Mouse (Mus musculus) monocyte, adult 2 months (primary cell): ENCODE data around the gene Ubxn2a.
"Not testable (repeated sequence)": the region's sequence is repeated elsewhere in the genome, so short reads cannot be mapped to it uniquely, and the experiment has no call there.

Experiments
- DNase-seq, 2 experiments: peaks; one replicate each; pipeline ENCODE4 v3.0.0; 2022; ENCODE audit warnings: low spot score in 2 of 2, low read depth in 1 of 2

Gene Ubxn2a

DNA sequence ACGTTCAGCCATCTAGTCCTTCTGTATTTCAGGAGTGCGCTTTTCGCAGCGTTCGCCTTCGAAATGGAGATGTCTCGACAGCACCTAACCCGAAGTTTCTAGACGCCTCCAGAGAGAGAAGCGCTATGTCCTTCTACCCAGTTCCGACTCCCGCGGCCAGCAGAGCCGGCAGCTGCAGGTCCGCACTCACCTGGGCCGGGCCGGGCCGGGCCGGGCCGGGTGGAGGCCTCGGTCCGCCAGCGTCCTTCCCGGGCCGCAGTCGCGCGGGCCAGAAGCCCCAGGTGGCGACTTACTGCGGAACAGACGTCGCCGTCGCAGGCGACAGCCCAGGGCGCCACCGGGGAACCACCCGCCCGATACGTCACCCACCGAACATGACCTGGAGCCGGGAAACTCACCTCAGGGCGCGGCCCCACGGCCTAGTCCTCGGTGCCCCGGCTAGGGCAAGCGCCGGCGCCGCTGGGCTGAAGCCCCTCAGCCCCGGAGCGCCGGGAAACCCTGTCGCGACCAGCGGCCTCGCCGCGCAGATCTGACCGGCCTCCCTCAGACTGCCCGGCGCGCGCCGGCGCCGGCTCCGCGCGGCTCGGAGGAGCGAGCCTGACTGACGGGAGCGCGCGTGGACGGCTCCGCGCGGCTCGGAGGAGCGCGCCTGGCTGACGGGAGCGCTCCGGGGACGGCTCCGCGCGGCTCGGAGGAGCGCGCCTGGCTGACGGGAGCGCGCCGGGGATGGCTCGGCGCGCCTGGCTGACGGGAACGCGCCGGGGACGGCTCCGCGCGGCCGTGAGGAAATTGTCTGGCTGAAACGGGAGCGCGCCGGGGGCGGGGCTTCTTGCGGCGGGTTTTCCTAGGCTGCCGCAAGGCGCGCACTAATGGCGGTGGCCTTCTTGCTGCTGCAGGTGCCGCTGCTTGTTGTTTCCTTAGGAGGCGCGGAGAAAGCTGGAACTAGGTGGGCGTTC lies at the start of gene Ubxn2a:
Gene Ubxn2a (minus strand): TSS at position 755 of the 956 bp plus-strand sequence.
- peak in 1 of 2 experiments; percentile 82 for DNase-seq

DNA sequence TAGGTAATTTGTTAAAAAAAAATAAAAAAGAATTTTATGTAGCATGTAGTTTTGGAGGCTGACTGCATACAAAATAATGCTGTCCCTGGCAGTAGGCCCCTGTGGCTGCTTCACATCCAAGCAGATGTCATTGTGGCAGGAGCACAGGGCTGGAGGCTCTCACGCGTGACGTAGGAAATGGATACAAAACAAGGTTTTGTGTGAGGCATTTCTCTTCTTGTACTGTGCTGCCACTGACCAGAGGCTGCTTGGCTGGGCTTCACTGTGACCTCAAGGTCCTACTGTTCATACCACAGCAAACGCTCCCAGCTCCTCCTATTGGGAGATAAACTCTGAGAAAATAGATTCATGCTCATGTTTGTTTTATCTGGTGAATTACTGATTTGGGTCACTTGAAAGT lies 45.7 kb upstream of the Ubxn2a start:
- DNase-seq, result no peak

DNA sequence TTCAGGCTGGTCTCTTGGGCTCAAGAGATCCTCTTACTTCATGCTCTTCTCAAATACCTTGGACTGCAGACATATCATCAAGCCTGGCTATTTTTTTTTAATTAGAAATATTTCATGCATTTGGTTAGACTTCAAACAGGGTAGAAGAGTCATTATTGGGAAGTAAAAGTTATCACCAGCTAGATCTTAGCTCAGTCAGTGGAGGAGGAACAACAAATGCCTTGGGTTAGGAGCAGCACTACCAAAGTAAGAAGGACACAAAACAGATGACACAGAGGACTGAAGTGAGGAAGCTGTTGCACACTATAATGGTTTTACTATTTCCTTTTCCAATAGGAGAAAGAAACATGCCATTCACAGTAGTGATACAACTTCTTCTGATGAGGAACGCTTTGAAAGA lies 44.8 kb upstream of the Ubxn2a start:
- DNase-seq, result no peak

DNA sequence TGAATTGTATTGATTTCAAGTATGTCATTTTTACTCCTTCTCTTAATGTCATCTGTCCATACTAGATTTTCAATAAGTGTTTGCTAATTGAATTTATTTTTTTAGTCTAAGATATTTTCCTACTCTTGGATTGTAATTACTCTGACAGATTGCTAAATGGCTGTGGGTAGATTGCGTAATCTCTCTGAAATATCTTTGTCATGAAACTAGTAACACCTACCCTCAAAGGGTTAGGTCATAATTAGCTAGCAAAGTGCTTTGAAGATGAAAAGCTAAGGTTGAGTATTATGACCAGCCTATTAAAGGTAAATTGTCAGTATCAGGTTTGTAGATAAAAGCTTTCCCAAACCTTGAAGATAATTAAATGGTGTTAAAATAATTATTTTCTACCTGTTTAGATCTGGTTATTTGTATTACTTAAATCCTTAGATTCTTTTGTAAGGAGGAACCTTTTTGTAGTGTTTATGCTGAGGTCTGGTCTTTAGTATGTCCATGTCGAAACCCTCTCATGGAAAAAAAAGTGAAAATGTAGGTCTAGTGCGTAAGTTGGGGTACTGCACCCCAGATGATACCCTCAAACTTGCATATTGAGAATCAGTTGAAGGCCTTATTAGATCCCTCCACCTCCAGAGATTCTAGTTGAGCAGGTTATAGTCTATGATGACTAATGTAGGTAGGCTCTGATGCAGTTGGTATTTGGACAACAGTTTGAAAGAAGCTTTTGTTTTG lies 23.5 kb upstream of the Ubxn2a start:
- no peak for DNase-seq

DNA sequence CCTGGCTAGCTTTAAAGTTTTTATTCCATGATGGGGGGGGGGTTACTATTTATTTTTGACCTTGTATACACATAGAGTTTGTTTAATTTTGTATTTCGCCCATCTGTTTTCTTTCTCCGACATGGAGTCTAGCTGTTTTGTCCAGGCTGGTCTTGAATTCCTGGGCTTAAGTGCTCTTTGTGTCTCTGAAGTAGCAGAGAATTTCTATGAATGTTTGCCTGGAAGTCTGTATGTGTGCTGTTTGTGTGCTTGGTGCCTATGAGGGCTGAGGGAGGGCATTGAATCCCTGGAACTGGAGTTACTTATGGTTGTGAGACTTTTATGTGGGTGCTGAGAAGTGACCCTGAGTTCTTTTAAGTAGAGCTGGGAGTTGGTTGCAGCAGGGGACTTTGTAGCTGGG lies 20.7 kb upstream of the Ubxn2a start:
- DNase-seq, result no peak

DNA sequence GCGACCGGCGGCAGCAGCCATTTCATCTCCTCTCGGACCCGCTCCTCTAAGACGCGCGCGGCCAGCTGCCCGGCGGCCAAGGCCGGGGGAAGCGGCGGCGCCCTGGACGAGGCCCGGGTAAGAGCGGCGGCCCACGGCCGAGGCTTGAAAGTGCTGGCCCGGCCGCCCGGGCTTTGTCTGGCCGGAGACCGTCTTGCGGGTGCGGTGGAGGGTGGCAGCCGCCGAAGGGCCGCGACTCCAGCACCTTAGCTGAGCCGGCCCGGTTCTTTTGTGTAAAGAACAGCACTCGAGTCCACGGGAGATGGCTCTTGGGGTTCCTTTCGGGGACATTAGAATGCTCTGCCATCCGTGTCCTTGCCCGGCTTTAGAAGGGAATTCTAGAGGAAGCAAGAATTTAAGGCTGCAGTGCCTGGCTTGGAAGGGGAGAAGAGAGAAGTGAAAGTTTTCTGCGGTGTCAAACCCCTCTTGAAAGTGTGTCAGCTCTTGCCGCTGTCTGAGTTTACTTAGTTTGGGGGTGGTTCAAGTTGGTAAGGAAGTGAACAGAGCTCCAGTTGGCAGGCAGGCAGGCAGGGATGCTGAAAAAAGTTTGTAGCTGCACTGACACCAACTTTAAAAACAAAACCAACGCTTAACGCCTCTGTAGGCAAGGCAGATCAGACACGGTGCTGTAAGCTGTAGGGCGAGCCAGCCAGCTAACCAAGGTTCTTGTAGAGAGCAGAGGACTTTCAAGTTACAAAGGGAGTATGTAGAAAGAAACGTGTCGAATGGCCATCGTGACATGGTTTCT lies 10.5 kb upstream of the Ubxn2a start:
- peak; percentile 67 to 72 for DNase-seq

DNA sequence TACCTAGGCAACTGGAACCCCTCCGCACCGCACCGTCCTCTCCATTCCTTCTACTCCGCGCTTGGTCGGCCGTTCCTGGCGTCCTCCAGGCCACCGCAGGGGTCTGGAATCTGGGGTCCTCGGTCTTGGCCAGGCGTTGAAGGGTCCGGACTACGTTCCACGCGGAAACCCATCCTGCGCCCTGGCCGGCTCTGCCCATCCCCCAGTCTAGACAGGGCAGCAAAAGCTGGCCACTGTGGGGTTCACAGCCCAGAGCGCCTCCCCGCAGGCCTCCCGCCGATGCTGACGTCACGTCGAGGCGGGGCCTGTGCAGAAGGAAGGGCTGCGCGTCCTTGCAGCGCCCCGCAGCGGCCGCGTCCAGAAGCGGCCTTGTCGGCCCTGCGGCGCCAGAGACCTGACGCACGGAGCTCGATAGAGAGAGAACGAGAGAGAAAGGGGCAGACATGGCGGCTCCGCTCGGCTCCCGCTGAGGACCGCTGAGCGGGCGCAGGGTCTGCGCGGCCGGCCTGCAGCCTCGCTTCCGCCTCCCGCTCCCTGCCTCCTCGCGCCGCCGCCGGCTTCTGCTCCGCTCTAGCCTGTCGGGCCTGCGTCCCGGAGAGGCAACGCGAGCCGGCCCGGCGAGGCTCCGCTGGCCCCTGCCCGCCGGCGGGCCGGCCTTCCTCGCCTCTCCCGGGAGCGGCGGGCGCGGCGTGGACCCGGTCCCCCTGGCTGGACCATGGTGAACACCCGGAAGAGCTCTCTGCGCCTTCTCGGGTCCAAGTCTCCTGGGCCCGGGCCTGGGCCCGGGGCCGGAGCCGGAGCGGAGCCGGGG lies 9.7 kb upstream of the Ubxn2a start, which contains the start of gene Atad2b:
Gene Atad2b (plus strand): TSS at position 360 of the 811 bp plus-strand sequence.
- peak; percentile 84 to 94 for DNase-seq

DNA sequence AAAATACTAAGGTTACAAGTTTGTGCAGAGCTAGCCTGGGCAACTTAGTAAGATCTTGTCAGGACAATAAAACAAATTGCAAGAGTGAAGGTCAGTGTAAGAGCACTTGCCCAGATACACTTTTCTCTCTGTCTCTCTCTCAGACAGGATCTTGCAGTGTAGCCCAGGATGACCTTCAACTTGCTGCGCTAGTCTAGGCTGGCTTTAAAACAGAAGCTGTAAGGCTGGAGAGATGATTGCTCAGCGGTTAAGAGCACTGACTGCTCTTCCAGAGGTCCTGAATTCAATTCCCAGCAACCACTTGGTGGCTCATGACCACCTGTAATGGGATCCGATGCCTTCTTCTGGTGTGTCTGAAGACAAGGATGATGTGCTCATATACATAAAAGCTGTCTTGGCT lies 7.4 kb upstream of the Ubxn2a start:
- no peak for DNase-seq

DNA sequence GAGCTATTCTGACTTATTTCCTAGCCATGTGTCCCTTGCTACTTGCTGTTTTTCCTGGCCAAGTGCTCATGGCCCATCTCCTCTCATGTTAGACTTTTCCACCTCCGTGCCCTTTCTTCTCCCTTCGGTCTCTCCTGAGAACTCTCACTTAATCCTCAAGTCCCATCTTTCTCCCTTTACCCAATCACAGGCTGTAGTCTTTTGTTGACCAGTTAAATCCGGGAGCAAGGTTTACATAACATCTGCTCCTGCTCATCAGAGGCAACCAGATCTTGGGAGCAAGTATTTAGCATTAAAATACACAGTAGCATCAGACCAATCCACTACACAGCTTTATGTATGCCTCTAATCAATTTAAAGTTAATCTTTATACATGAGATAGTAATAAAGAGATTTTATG lies 6.9 kb upstream of the Ubxn2a start:
- DNase-seq, result no peak

DNA sequence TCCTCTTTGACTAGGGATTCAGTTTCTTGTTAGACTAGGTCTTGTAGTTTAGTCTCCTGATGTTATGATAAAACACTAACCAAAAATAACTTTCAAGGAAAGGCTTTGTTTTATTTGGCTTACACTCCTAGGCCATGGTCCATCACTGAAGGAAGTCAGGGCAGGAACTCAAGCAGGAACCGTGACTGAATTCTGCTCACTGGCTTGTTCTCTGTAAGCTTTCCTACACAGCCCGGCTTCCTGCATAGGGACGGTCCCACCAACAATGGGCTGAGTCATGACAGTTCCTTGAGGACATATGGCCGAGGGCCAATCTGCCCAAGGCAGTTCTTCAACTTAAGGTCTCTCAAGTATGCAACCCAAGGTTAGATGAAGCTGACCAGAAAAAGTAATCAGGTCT lies 4.2 kb upstream of the Ubxn2a start:
- DNase-seq, result no peak

DNA sequence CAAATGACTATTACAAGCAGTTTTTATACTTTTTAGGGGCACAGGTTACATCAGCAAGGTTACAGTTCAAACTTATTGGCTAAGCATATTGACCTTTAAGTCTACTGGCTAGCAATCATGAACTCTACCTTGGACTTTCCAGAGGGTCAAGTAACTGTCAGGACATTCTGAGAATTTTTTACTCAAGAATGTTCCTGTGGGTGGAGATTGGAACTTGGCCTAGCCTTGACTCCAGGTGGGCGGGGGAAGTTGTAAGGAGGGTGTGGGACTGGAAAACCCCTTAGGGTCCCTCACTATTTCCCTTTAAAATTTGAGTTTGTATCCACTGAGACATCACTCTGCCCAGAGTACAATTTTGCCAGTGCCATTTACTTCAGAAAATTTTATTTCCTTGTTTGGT lies 3.0 kb upstream of the Ubxn2a start:
- not testable (repeated sequence) for DNase-seq

DNA sequence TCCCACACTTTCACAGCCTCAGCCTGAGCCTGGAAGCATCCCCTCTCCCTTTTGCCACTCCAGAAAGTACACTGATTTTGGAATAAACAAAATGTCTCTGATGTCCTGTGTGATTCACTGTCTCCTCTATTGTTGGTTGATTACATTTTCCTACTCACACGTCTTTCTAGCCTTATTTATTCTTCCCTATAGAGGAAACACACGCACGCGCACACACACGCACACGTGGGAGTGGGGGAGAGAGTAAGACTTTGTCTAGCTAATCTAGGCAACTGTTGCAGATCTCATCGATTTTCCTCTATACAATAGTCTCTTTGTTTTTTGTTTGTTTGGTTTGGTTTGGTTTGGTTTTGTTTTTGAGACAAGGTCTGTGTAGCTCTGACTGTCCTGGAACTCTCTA lies 886 bp upstream of the Ubxn2a start:
- DNase-seq, result no peak

DNA sequence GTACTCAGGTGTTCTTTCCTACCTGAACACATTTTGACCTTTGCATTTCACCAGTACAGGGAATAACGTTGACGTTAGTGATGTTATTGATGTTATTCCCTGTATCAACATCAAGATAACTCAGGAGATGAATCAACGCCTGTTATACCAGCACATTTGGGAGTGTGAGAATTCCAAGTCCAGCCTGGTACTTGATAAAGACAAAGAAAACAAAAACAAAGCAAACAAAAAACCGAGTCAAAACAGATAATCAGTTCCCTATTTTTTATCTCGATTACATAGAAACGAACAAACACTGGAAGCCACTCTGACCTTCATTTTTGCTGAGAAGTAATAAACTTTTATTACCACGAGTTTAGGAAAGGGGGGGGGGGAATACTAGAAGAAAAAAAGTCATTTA lies 1.0 kb downstream of the Ubxn2a start:
- DNase-seq, result no peak

DNA sequence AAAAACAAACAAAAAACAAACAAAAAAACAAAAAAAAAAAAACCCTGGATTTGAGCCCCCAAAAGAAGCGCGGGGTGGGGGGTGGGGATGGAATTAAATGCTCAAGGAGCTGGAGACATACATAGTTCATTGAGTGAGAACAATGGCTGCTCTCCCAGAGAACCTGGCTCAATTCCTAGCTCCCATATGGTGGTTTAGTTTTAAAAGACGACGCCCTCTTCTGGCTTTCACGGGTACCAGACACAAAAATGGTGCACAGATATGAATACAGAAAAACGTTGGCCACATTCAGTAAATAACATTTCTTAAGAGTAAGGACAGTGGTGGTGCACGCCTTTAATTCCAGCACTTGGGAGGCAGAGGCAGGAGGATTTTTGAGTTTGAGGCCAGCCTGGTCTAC lies 1.6 kb downstream of the Ubxn2a start:
- DNase-seq, result no peak

DNA sequence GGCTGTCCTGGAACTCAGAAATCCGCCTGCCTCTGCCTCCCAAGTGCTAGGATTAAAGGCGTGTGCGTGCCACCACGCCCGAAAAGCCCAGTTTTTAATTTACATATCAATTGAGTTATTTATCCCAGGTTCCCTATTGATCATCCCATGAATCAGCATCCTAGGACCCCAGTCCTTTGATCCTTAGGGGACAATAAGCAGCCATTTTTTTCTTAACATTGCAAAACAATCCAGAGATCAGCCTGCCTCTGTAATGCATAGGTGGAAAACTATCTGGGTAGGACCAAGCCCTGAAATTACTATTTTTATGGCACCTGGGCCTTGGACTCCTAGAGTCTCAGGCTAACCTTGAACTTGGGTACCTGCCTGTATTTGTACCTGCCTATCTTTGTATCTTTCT lies 9.5 kb downstream of the Ubxn2a start:
- DNase-seq, result no peak

DNA sequence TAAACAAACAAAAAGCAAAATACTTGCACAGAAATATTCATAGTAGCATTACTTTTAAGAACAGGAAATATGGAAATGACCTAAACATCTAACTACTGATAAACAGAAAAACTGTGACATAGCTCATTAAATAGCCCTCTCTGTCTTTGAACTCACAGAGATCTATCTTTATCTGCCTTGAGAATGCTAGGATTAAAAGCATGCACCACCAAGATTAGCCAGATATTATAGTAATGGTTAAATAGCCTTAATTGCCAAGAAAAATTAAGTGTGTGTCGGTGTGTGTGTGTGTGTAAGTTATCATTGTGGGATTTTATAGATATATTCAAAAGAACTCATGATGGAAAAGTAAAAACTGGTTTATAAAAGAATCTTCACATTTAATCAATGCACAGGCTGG lies 17.6 kb downstream of the Ubxn2a start:
- DNase-seq, result no peak

DNA sequence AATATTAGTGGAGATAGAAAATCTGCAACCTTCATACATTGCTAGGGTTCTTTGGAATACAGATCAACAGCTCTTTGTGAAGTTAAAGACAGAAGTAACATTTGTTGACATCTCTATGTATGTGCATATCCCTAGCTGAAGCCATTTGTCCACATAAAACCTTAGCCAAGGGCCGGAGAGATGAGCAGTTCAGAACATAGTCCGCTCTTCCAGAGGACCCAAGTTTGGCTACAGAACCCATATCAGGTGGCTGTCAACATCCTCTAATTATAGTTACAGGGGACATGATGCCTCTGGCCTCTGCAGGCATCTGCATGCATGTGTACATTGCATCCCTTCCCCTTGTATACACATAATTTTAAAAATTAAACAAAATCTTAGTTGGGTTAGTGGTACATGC lies 18.3 kb downstream of the Ubxn2a start:
- DNase-seq, result no peak

DNA sequence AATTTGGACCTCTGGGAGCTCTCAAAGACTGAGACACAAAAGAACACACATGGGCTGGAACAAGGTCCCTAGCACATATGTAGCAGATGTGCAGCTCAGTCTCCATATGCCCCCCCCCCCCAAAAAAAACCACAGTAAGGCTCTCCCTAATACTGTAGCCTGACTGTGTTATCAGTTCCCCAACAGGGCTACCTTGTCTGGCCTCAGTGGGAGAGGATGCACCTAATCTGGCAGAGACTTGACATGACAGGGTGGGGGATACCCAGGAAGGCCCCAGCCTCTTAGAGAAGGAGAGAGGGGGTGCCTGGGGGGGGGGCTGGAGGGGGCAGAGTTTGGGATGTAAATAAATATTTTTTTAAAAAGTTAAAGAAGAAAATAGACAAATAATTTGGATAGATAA lies 18.8 kb downstream of the Ubxn2a start:
- no peak for DNase-seq

DNA sequence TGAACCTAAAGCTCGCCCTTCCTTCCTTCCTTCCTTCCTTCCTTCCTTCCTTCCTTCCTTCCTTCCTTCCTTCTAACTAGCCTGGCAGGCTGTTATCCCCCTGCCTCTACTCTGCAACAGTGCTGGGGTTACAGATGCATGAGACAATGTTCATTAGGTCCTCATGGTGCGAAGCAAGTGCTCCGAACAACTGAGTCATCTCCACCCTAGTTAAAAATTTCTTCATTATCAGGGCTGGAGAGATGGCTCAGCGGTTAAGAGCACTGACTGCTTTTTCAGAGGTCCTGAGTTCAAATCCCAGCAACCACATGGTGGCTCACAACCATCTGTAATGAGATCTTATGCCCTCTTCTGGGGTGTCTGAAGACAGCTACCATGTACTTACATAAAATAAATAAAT lies 20.9 kb downstream of the Ubxn2a start:
- not testable (repeated sequence) for DNase-seq

DNA sequence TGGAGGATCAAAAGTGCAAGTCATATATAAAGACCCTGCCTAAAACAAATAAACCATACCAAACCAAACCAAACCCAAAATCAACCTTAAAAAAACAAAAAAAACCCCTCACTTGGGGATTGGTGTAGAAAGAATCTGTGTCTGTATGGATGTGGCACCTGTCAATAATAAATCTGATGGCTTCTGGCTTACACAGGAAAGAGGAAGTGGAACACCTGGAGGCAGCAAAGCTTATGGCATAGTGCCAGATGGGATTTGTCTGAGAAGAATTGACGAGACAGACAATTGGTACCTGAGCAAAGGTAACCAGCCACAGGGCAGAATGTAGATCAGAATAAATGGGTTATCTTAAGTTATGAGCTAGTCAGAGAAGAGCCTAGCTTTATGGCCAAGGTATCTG lies 22.4 kb downstream of the Ubxn2a start:
- no peak for DNase-seq

DNA sequence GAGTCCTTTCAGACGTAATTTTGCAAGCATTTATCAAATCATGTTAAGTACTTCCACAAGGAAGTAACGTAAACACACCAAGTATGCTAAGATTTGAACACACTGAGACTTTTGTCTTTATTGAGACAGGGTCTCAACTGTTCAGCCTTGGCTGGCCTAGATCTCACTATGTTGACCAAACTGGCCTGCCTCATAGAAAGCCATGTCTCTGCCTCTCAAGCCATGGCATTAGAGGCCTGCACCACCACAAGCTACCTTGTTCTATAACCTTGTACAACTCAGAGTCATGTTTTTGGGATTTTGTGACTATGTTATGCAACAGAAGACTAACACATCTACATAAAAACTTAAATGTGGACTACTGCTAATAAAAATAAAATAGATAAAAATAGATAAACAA lies 25.4 kb downstream of the Ubxn2a start:
- DNase-seq, result no peak
